Mouse (Mus musculus) kidney, embryonic 14.5 days (tissue): ENCODE measurements around the gene Kbtbd12. TPM values are rescaled to one million over a fixed set of nuclear protein-coding genes. Genes with fewer than 3 reads are reported as not detected.

Source experiments
- ATAC-seq: fragments of 200-750 bp; cut with Nextera tagmentation; 2 replicates; pipeline ENCODE4 v1.8.0; 2017; ENCODE audit warnings: moderate number of reproducible peaks, mild to moderate bottlenecking, moderate TSS enrichment, moderate library complexity; ENCODE audit not compliant: low FRiP score, low TSS enrichment
- H3K27ac ChIP-seq: fragments of 300-500 bp; sonication (generic); 2 replicates; pipeline ENCODE4 v1.5.1; 2014; ENCODE audit warnings: low read depth, mild to moderate bottlenecking, low read length, moderate library complexity, mixed read lengths
- H3K27me3 ChIP-seq: fragments of 300-500 bp; sonication (generic); 2 replicates; pipeline ENCODE4 v1.6.1; 2014; ENCODE audit warnings: mild to moderate bottlenecking, low read length; ENCODE audit not compliant: control insufficient read depth, insufficient read depth
- H3K36me3 ChIP-seq: fragments of 300-500 bp; sonication (generic); 2 replicates; pipeline ENCODE4 v1.6.1; 2014; ENCODE audit warnings: low read length, mixed read lengths; ENCODE audit not compliant: control insufficient read depth, insufficient read depth
- H3K4me1 ChIP-seq: fragments of 300-500 bp; sonication (generic); 2 replicates; pipeline ENCODE4 v1.6.1; 2014; ENCODE audit warnings: low read length, mixed read lengths; ENCODE audit not compliant: control insufficient read depth, insufficient read depth
- H3K4me2 ChIP-seq: fragments of 300-500 bp; sonication (generic); replicated peaks from 2 replicates; pipeline ENCODE4 v1.6.1; 2014; ENCODE audit warnings: low read depth, mild to moderate bottlenecking, low read length
- H3K4me3 ChIP-seq: fragments of 300-500 bp; sonication (generic); 2 replicates; pipeline ENCODE4 v1.5.1; 2014; ENCODE audit warnings: mild to moderate bottlenecking, low read length
- H3K9ac ChIP-seq: fragments of 300-500 bp; sonication (generic); 2 replicates; pipeline ENCODE4 v1.6.1; 2014; ENCODE audit warnings: low read depth, mild to moderate bottlenecking, low read length, moderate library complexity
- H3K9me3 ChIP-seq: fragments of 300-500 bp; sonication (generic); 2 replicates; pipeline ENCODE4 v1.6.1; 2016; ENCODE audit warnings: low read length; ENCODE audit not compliant: control insufficient read depth
- WGBS: fragments of 180-500 bp; shearing (Covaris S2); extraction: QIAGEN DNeasy Blood & Tissue Kit; methylation state at CpG from one replicate; pipeline ENCODE4 v1.1.7; 2014; 5-methylcytosine and 5-hydroxymethylcytosine counted together
- polyA plus RNA-seq: library from polyadenylated mRNA; unstranded; fragments of >200 nt; fragmentation: Nextera tagmentation; extraction: Ambion mirVana; gene quantifications from 2 replicates; pipeline ENCODE4 v1.2.1, GENCODE M21; 2014

Kbtbd12 gene
- 0.24 TPM in 1 of 2 replicates, not detected in the other for polyA plus RNA-seq

GRCm38 (mm10) chr6:88637611-88638301 is at the start of gene Kbtbd12:
Kbtbd12 (minus strand) TSS chr6:88637950.
- no peak within 1 kb of the TSS for H3K9ac ChIP-seq
- H3K4me1 ChIP-seq: peaks cover 3% of the 10 kb centered on the region; the same call in 1 of the 2 replicates
- ATAC-seq: no peak
- H3K9me3 ChIP-seq: peaks cover 4% of the 10 kb centered on the region; the same call in 1 of the 2 replicates
- H3K27ac ChIP-seq: no peak within 1 kb of the TSS
- no peaks in the 10 kb centered on the region for H3K36me3 ChIP-seq
- WGBS: 94% methylated on average over 5 of the region's 5 CpGs
- no peaks in the 10 kb centered on the region for H3K27me3 ChIP-seq
- H3K4me3 ChIP-seq: no peak within 1 kb of the TSS
- H3K4me2 ChIP-seq: no peak within 1 kb of the TSS

GRCm38 (mm10) chr6:88683380-88684053 is 45.8 kb upstream of the Kbtbd12 start:
- Histone ChIP-seq H3K4me2 (no peak overlapping the region), H3K9ac (no peak overlapping the region), H3K9me3 (no peaks in the 10 kb centered on the region), H3K4me3 (no peak overlapping the region), H3K27ac (no peak overlapping the region), H3K4me1 (no peaks in the 10 kb centered on the region), H3K36me3 (no peaks in the 10 kb centered on the region), H3K27me3 (no peaks in the 10 kb centered on the region)
- ATAC-seq: no peak
- 56% methylated on average over 7 of the region's 7 CpGs for WGBS

GRCm38 (mm10) chr6:88681026-88681425 is 43.3 kb upstream of the Kbtbd12 start:
- no peaks in the 10 kb centered on the region for H3K9me3 ChIP-seq
- ATAC-seq: no peak
- H3K4me3 ChIP-seq: no peak overlapping the region
- no peak overlapping the region for H3K9ac ChIP-seq
- 93% methylated on average over 3 of the region's 3 CpGs for WGBS
- H3K4me1 ChIP-seq: no peaks in the 10 kb centered on the region
- H3K27ac ChIP-seq: no peak overlapping the region
- H3K4me2 ChIP-seq: no peak overlapping the region
- H3K36me3 ChIP-seq: no peaks in the 10 kb centered on the region
- H3K27me3 ChIP-seq: no peaks in the 10 kb centered on the region

GRCm38 (mm10) chr6:88677738-88678137 is 40.0 kb upstream of the Kbtbd12 start:
- Histone ChIP-seq H3K9me3 (no peaks in the 10 kb centered on the region), H3K36me3 (no peaks in the 10 kb centered on the region), H3K4me1 (no peaks in the 10 kb centered on the region), H3K9ac (no peak overlapping the region), H3K27ac (no peak overlapping the region), H3K4me3 (no peak overlapping the region), H3K27me3 (no peaks in the 10 kb centered on the region), H3K4me2 (no peak overlapping the region)
- no peak for ATAC-seq
- 74% methylated on average over 2 of the region's 2 CpGs for WGBS

GRCm38 (mm10) chr6:88676753-88677736 is 39.3 kb upstream of the Kbtbd12 start:
- Histone ChIP-seq H3K27ac (no peak overlapping the region), H3K9me3 (no peaks in the 10 kb centered on the region), H3K9ac (no peak overlapping the region), H3K4me3 (no peak overlapping the region), H3K27me3 (no peaks in the 10 kb centered on the region), H3K4me2 (no peak overlapping the region), H3K36me3 (no peaks in the 10 kb centered on the region), H3K4me1 (no peaks in the 10 kb centered on the region)
- no peak for ATAC-seq
- WGBS: 95% methylated on average over 6 of the region's 6 CpGs

- no peak overlapping the region for H3K9ac ChIP-seq
- no peak overlapping the region for H3K4me2 ChIP-seq
- no peaks in the 10 kb centered on the region for H3K36me3 ChIP-seq
- WGBS: 98% methylated on average over 2 of the region's 2 CpGs
- no peaks in the 10 kb centered on the region for H3K27me3 ChIP-seq
- no peak for ATAC-seq
- no peak overlapping the region for H3K27ac ChIP-seq
- no peak overlapping the region for H3K4me3 ChIP-seq
- H3K4me1 ChIP-seq: no peaks in the 10 kb centered on the region
- H3K9me3 ChIP-seq: no peaks in the 10 kb centered on the region
Measured at GRCm38 (mm10) chr6:88675815-88676214, 38.1 kb upstream of the Kbtbd12 start.

- H3K27me3 ChIP-seq: no peaks in the 10 kb centered on the region
- WGBS: 78% methylated on average over 3 of the region's 3 CpGs
- no peak overlapping the region for H3K4me2 ChIP-seq
Measured at GRCm38 (mm10) chr6:88662284-88662683, 24.5 kb upstream of the Kbtbd12 start.

GRCm38 (mm10) chr6:88661696-88662095 is 23.9 kb upstream of the Kbtbd12 start:
- H3K4me2 ChIP-seq: no peak overlapping the region

More at GRCm38 (mm10) chr6:88662284-88662683, 24.5 kb upstream of the Kbtbd12 start:
- no peak for ATAC-seq
- no peak overlapping the region for H3K27ac ChIP-seq
- no peaks in the 10 kb centered on the region for H3K4me1 ChIP-seq
- H3K9ac ChIP-seq: no peak overlapping the region
- no peak overlapping the region for H3K4me3 ChIP-seq
- no peaks in the 10 kb centered on the region for H3K9me3 ChIP-seq
- no peaks in the 10 kb centered on the region for H3K36me3 ChIP-seq

More at GRCm38 (mm10) chr6:88661696-88662095, 23.9 kb upstream of the Kbtbd12 start:
- 82% methylated on average over 2 of the region's 2 CpGs for WGBS
- ATAC-seq: no peak
- Histone ChIP-seq H3K36me3 (no peaks in the 10 kb centered on the region), H3K9me3 (no peaks in the 10 kb centered on the region), H3K4me3 (no peak overlapping the region), H3K4me1 (no peaks in the 10 kb centered on the region), H3K27me3 (no peaks in the 10 kb centered on the region), H3K9ac (no peak overlapping the region), H3K27ac (no peak overlapping the region)
